Mouse (Mus musculus): ENCODE data around the gene Kif3a. TPM values are rescaled to one million over a fixed set of nuclear protein-coding genes. Genes with fewer than 3 reads are reported as not detected.

Gene Kif3a
- polyA plus RNA-seq, 1 experiment: 0.37 TPM

DNA sequence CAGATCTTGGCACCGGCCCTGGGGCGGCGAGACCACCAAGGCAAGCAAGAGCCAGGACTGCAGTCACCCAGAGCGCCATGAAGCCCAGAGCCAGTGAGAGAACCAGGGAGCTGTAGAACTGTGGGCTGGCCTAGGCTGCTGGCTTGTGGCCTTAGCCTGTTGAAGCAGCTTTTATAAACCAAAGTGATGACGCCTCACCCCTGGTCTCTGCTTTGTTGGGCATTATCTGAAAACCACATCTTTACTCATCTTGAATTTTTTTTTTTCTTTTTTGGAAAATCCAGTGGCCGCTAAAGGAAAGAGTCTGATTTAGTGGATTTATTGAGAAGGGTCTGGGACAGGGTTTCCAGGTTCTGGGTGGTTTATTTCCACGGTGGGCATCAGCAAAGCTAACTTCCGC is 67.4 kb downstream of the Kif3a start, which contains the start of gene Il13:
Gene Il13 (minus strand): TSS at position 147 of the 400 bp plus-strand sequence.
- H3K4me3 ChIP-seq (replicated peaks): no peak within 1 kb of the TSS
- no peaks in the 10 kb centered on the region for H3K36me3 ChIP-seq (ENCODE audit: control insufficient read depth)
- no peak for TF ChIP-seq TAL1 (IDR thresholded peaks at IDR 0.05; ENCODE audit: low read length)
- no peak for TF ChIP-seq GATA1 (IDR thresholded peaks at IDR 0.05; ENCODE audit: low read length)
- no peaks in the 10 kb centered on the region for H3K9me3 ChIP-seq (ENCODE audit: control insufficient read depth, low read length)
- H3K27me3 ChIP-seq (ENCODE audit: control insufficient read depth): peaks cover 17% of the 10 kb centered on the region
- peaks cover 20% of the 10 kb centered on the region for H3K4me1 ChIP-seq (ENCODE audit: control insufficient read depth)

DNA sequence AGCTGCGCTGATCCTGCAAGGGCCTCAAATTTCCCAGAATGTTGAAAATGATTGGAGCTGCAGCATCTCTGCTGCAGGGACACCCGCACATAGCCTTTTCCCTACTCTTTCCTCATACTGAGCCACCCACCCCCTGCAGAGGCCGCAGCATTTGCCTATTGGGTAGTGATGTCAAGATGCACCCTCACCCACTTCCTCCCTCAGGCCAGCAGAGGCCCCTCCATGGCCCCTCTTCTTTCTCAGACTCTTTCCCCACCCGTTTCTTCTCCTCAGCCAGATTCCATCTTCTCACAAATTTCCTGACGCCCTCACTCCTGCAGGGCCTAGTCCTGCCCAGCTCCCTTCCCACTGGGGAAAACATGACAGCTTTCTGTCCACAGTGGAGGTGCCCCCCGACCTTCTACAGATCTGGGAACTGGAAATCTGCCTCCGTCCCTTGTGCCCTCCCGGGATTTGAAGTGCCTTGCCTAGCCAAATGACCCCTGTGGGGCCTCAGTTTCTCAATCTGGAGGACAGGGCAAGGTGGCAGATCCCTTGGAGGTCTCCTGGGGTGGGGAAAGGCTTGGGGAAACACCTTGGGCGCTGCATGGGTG is 68.5 kb downstream of the Kif3a start:
- H3K36me3 ChIP-seq (ENCODE audit: control insufficient read depth): no peaks in the 10 kb centered on the region
- no peaks in the 10 kb centered on the region for H3K9me3 ChIP-seq (ENCODE audit: control insufficient read depth, low read length)
- H3K4me3 ChIP-seq (replicated peaks): peak overlapping the region; percentile 41
- peaks cover 20% of the 10 kb centered on the region for H3K4me1 ChIP-seq (ENCODE audit: control insufficient read depth)
- TF ChIP-seq GATA1 (IDR thresholded peaks at IDR 0.05; ENCODE audit: low read length) (no peak), TAL1 (IDR thresholded peaks at IDR 0.05; ENCODE audit: low read length) (no peak)
- H3K27me3 ChIP-seq (ENCODE audit: control insufficient read depth): peaks cover 17% of the 10 kb centered on the region

DNA sequence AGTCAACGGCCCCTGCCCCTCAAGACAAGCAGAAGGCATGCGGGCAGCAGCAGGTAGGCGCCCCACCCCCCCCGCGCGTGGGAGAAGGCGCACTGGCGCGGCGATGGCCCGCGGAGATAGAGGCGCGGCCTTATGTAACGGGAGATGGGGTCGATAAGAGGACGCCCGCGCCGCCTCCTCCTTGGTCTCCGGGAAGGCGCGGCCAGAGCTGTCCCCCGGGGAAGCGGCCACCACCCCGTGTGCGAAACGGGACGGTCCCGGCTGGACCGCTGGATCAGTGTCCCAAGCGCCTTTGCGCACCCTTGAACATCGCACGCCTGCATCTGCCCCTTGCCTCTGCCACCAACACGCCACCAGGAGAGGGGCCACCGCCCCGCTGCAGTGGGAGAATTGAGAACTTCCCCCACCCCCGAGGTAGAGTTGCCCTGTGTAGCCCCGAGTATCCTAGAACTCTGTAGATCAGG is 69.0 kb downstream of the Kif3a start:
- Histone ChIP-seq H3K4me1 (ENCODE audit: control insufficient read depth) (peaks cover 20% of the 10 kb centered on the region), H3K36me3 (ENCODE audit: control insufficient read depth) (no peaks in the 10 kb centered on the region), H3K27me3 (ENCODE audit: control insufficient read depth) (peaks cover 17% of the 10 kb centered on the region), H3K9me3 (ENCODE audit: control insufficient read depth, low read length) (no peaks in the 10 kb centered on the region), H3K4me3 (replicated peaks) (peak overlapping the region; percentile 41)
- TF ChIP-seq TAL1 (IDR thresholded peaks at IDR 0.05; ENCODE audit: low read length) (no peak), GATA1 (IDR thresholded peaks at IDR 0.05; ENCODE audit: low read length) (no peak)

DNA sequence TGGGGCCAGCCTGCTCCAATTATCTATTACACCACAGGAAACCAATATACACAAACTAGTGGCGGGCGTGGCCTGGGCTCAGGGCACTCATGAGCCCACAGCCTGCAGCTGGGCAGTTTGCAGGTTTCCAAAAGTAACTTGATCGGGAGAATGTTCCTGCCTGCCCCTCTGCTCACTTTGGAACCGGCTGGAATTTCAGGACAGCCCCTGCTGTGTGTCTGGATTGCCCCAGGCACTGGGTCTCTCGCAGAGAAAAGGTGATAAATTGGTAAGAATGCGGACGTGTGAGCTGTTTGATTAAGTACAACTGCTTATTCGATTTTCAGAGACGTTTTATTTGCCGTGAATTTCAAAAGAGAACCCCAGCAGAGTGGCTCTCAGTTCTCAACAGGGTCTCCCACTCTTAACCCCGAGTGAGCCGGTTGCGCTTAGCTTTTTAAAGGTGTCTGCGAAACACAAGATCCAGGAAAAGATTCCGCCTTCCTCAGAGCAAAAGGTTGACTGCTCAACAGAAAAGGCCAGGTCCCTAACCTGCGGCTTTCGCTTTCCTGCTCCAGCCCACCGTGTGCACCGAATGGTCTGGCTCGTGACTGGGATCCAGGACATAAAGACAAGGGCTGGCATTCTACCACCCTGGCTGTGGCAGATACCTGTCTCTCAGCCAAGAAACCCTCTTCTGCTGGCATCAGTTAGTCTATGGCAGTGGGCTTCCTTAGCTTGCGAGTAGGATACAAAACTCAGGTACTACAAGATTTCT is 70.0 kb downstream of the Kif3a start:
- TF ChIP-seq TAL1 (IDR thresholded peaks at IDR 0.05; ENCODE audit: low read length) (no peak), GATA1 (IDR thresholded peaks at IDR 0.05; ENCODE audit: low read length) (no peak)
- Histone ChIP-seq H3K4me1 (ENCODE audit: control insufficient read depth) (peaks cover 20% of the 10 kb centered on the region), H3K4me3 (replicated peaks) (no peak overlapping the region), H3K36me3 (ENCODE audit: control insufficient read depth) (no peaks in the 10 kb centered on the region), H3K9me3 (ENCODE audit: control insufficient read depth, low read length) (0 out of 2 replicates have a peak, but pooled peaks cover 1% of the 10 kb centered on the region), H3K27me3 (ENCODE audit: control insufficient read depth) (peaks cover 17% of the 10 kb centered on the region)

DNA sequence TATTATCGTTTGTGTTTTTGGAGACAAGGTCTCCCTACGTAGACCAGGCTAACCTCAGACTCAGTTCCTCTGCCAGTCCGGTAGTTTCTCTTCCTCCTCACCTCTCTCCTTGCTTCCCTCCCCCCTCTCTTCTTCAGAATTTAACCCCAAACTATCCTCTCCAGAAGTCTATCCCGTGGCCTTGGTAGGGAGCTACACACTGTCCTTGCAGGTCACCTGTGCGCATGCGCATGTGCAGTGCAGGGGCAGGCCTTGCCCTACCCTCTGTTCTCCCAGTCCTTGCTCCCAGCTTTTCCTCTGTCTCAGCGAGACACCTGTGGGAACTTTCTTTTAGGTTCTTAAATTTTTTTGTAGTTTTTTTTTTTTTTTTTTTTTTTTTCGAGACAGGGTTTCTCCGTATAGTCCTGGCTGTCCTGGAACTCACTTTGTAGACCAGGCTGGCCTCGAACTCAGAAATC is 70.7 kb downstream of the Kif3a start:
- Histone ChIP-seq H3K4me1 (ENCODE audit: control insufficient read depth) (peaks cover 21% of the 10 kb centered on the region), H3K36me3 (ENCODE audit: control insufficient read depth) (no peaks in the 10 kb centered on the region), H3K9me3 (ENCODE audit: control insufficient read depth, low read length) (0 out of 2 replicates have a peak, but pooled peaks cover 2% of the 10 kb centered on the region), H3K27me3 (ENCODE audit: control insufficient read depth) (peaks cover 17% of the 10 kb centered on the region), H3K4me3 (replicated peaks) (no peak overlapping the region)
- TF ChIP-seq TAL1 (IDR thresholded peaks at IDR 0.05; ENCODE audit: low read length) (no peak), GATA1 (IDR thresholded peaks at IDR 0.05; ENCODE audit: low read length) (no peak)

DNA sequence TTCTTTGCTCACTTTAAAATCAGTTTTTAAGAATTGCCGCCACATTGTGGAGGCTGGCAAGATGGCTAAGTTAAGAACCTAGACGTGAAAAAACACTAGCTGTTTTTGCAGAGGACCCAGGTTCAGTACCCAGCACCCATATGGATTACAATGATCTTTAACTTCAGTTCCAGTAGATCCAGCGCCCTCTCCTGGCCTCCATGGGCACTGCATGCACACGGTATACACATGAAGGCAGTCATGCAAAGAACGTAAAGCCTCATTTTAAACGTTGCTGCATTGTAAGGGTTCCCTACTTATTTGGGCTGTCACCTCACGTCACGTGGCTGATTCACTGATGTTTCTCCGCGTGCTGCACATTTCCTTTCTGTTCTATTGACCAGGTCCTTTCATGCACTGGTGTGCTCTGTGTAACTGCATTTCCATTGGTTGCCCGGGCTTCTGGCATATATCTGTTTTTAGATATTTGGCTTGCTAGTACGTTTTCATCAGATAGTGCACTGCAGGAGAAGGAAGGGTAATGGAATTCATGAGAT is 75.6 kb downstream of the Kif3a start:
- 0 out of 2 replicates have a peak, but pooled peaks cover 2% of the 10 kb centered on the region for H3K9me3 ChIP-seq (ENCODE audit: control insufficient read depth, low read length)
- H3K36me3 ChIP-seq (ENCODE audit: control insufficient read depth): peaks cover 6% of the 10 kb centered on the region
- H3K4me3 ChIP-seq (replicated peaks): no peak overlapping the region
- H3K27me3 ChIP-seq (ENCODE audit: control insufficient read depth): no peaks in the 10 kb centered on the region
- TF ChIP-seq GATA1 (IDR thresholded peaks at IDR 0.05; ENCODE audit: low read length) (no peak), TAL1 (IDR thresholded peaks at IDR 0.05; ENCODE audit: low read length) (no peak)
- peaks cover 5% of the 10 kb centered on the region for H3K4me1 ChIP-seq (ENCODE audit: control insufficient read depth)

DNA sequence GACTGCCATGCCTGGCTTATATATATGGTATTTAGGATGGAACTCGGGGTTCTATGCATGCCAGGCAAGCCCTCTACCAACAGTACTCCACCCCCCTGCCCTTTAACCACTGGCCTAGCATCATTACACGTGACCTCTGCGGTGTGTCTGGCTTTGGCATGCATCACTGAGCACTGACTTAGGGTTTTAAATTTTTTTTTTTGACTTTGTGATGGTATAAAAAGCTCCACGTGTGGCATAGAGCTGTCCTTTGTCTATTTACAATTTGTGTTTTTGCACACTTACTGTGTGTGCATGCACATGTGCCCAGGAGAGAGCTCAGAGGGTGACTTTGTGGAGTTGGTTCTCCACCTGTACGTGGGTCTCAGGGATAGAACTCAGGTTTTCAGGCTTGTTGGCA is 76.8 kb downstream of the Kif3a start:
- H3K4me3 ChIP-seq (replicated peaks): no peak overlapping the region
- peaks cover 16% of the 10 kb centered on the region for H3K36me3 ChIP-seq (ENCODE audit: control insufficient read depth)
- peaks cover 5% of the 10 kb centered on the region for H3K4me1 ChIP-seq (ENCODE audit: control insufficient read depth)
- TF ChIP-seq TAL1 (IDR thresholded peaks at IDR 0.05; ENCODE audit: low read length) (no peak), GATA1 (IDR thresholded peaks at IDR 0.05; ENCODE audit: low read length) (no peak)
- 0 out of 2 replicates have a peak, but pooled peaks cover 2% of the 10 kb centered on the region for H3K9me3 ChIP-seq (ENCODE audit: control insufficient read depth, low read length)
- H3K27me3 ChIP-seq (ENCODE audit: control insufficient read depth): no peaks in the 10 kb centered on the region

DNA sequence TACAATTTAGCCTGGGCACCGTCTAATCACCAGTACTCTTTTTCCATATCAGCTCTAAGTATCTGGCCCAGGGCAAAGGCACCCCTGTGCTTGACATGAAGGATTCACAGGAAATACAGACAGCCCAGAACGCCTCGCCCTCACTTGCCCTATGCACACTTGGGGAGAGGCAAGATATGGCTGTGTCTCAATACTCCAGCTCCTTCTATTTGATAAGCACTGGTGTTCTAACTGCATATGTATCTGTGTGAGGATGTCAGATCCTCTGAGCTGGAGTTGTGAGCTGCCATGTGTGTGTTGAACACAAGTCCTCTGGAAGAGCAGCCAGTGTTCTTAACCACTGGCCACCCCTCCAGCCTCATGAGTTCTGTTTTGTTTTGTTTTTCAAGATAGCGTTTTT is 84.3 kb downstream of the Kif3a start:
- H3K9me3 ChIP-seq (ENCODE audit: control insufficient read depth, low read length): no peaks in the 10 kb centered on the region
- peaks cover 23% of the 10 kb centered on the region for H3K4me1 ChIP-seq (ENCODE audit: control insufficient read depth)
- TF ChIP-seq TAL1 (IDR thresholded peaks at IDR 0.05; ENCODE audit: low read length) (no peak), GATA1 (IDR thresholded peaks at IDR 0.05; ENCODE audit: low read length) (no peak)
- H3K27me3 ChIP-seq (ENCODE audit: control insufficient read depth): no peaks in the 10 kb centered on the region
- H3K4me3 ChIP-seq (replicated peaks): no peak overlapping the region
- peaks cover 86% of the 10 kb centered on the region for H3K36me3 ChIP-seq (ENCODE audit: control insufficient read depth)

Other genes with a start within 250 kb of the Kif3a start
- 0.04 and 0.09 TPM in 2 replicates for gene Zcchc10, start 242.7 kb upstream of the Kif3a start, polyA plus RNA-seq (2012)
- 0.03 and 0.13 TPM in 2 replicates for gene Aff4, start 216.5 kb upstream of the Kif3a start, polyA plus RNA-seq (2012)
- gene Leap2, start 144.2 kb upstream of the Kif3a start, polyA plus RNA-seq (2012): not detected in 2 replicates
- gene Uqcrq, start 136.5 kb upstream of the Kif3a start, polyA plus RNA-seq (2012): 27.5 and 33.3 TPM in 2 replicates
- not detected in 2 replicates for gene Gdf9, start 136.4 kb upstream of the Kif3a start, polyA plus RNA-seq (2012)
- not detected in 2 replicates for gene Gm10447, start 110.3 kb upstream of the Kif3a start, polyA plus RNA-seq (2012)
- gene Shroom1, start 110.2 kb upstream of the Kif3a start, polyA plus RNA-seq (2012): not detected in 2 replicates
- not detected in 2 replicates for gene Gm9837, start 96.9 kb upstream of the Kif3a start, polyA plus RNA-seq (2012)
- not detected in 2 replicates for gene Gm9945, start 87.2 kb upstream of the Kif3a start, polyA plus RNA-seq (2012)
- gene Sowaha, start 87.1 kb upstream of the Kif3a start, polyA plus RNA-seq (2012): 9.4 and 11.2 TPM in 2 replicates
- gene Sept8, start 48.1 kb upstream of the Kif3a start, polyA plus RNA-seq (2012): 7.5 and 7.8 TPM in 2 replicates
- not detected in 2 replicates for gene Il4, start 51.3 kb downstream of the Kif3a start, polyA plus RNA-seq (2012)
- 0.07 TPM in 1 of 2 replicates, not detected in the other for gene Il13, start 67.3 kb downstream of the Kif3a start, polyA plus RNA-seq (2012)
- 0.41 and 0.46 TPM in 2 replicates for gene Rad50, start 139.9 kb downstream of the Kif3a start, polyA plus RNA-seq (2012)
- not detected in 2 replicates for gene Il5, start 153.4 kb downstream of the Kif3a start, polyA plus RNA-seq (2012)
- 0.01 and 0.04 TPM in 2 replicates for gene Irf1, start 202.6 kb downstream of the Kif3a start, polyA plus RNA-seq (2012)
- gene Gm17334, start 205.8 kb downstream of the Kif3a start, polyA plus RNA-seq (2012): not detected in 2 replicates